Mouse (Mus musculus) thymus, postnatal 0 days (tissue): ENCODE results near the gene Tapbp. TPM values are rescaled to one million over a fixed set of nuclear protein-coding genes. Genes with fewer than 3 reads are reported as not detected.

Source experiments
- DNase-seq: peaks from one replicate; pipeline ENCODE4 v3.0.0-alpha.2; 2015; ENCODE audit warnings: low spot score
- polyA plus RNA-seq: library from polyadenylated mRNA; unstranded; fragments of >200 nt; fragmentation: Nextera tagmentation; extraction: Ambion mirVana; gene quantifications from 2 replicates; pipeline ENCODE4 v1.2.1, GENCODE M21; 2015

The Tapbp gene
- polyA plus RNA-seq, 1 experiment from 2014 or later: 140 TPM

GRCm38 (mm10) chr17:33920282-33921097 lies 4.8 kb downstream of the Tapbp start:
- DNase-seq: peak; percentile 87

GRCm38 (mm10) chr17:33921361-33921760 lies 5.7 kb downstream of the Tapbp start:
- no peak for DNase-seq

GRCm38 (mm10) chr17:33924577-33925283 lies 9.0 kb downstream of the Tapbp start:
- DNase-seq: peak; percentile 41

- no peak for DNase-seq
Measured at GRCm38 (mm10) chr17:33925406-33926116, 9.9 kb downstream of the Tapbp start.

DNA sequence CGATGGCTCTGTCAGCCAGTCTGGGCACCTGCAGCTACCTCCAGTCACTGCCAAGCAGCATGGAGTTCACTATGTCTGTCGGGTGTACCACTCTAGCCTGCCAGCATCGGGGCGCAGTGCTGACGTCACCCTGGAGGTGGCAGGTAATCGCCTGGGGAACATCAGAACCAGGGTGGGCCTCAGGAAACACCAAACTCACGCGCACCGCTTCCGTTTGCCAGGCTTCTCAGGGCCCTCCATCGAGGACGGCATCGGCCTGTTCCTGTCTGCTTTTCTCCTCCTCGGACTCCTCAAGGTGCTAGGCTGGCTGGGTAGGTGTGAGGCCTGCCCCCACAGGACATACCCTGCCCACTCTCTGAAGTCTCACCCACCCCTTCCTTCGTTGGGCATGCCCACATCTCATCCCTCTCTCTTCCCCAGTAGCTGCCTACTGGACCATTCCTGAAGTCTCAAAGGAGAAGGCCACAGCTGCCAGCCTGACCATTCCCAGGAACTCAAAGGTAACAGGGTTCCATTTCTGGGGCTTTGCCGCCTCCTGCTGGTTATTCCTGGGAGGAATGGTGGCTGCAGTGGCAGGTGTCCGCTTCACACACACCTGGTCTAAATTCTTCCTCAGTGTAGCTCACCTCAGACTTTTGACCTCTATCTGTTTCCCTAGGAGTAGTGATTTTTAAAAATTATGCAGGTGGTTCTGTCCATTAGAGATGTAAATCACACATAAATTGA lies 10.7 kb downstream of the Tapbp start:
- DNase-seq: peak; percentile 20

- DNase-seq: no peak
Measured at GRCm38 (mm10) chr17:33928251-33928947, 12.7 kb downstream of the Tapbp start.

DNA sequence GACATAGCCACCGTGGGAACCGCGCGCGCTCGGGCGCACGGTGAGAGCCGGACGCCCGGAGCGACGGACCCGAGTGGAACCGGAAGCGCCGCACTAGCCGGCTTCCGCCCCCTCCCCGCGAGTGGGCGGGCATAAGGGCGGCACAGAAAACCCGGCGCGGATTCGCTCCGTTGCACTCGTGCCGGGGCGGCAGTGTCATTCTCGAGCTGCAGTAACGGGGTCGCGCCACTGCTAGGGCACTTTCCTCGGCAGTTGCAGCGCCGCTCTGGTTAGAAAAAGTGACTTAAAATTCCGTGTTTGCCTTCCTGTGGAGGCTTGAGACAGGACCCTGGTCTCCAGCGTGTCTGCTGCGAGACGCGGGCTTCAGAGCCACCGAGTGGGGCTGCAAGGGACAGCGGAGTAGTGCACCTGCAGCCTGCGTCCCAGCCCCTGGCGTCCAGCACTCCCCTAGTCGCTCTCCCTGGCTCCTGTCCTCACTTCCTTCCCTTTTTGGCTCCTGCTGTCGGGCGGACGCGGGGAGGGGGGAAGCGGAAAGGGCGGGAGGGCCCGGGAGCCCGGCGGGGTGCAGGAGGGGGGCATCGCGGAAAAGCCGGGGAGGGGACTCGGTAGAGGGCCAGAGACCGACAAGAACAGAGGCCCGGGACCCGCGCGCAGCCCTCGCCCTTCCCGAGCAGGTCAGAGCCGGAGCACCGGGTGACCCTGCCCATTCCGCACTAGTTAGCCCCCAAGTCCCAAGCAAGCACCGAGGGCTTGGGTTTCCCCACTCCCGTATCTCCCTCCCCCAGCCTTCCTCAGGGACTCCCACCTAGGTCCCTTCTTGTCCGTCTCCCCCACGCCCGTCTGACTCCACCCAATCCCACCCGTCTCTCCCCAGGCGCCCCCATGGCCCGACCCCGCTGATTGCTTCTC lies 13.9 kb downstream of the Tapbp start, which contains the start of gene Rgl2:
TSS of gene Rgl2 (plus strand) at position 173 of the 909 bp plus-strand sequence.
- DNase-seq: peak; percentile 96

DNA sequence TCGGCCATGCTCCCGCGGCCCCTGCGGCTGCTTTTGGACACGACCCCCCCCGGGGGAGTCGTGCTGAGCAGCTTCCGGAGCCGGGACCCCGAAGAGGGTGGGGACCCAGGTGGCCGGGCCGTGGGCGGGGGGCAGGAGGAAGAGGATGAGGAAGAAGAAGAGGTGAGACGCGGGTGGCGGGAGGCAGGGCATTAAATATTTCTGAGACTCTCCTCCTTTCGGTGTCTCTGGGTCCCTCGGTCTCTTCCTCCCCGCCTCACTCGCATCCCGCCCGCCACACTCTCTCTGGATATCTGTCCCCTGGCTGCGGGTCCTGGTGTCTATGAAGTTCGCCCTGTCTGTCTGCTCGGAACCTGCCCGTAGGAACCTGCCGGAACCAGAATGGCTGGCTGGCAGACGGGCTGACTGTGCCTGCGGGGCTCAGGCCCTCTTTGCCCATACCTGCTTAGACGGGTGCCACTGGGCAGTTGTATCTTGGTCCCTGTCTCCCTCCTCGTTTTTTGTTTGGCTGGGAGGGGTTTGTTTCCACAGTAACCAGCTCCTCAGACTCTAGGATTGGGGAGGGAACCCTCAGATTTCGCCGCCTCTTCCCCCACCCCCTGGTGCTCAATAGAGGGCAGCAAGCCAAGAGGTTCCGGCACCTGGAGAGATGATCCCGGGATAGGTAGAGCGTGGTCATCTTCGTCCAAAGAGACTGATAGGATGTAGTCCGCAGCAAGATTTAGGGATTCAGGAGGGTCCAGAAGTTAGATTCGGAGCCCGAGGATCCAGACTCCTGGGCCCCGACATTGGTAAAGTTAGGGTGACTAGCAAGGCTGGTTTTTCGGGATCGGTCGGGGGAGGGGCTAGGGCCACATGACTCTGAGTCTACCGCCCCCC lies 14.8 kb downstream of the Tapbp start:
- DNase-seq: peak; percentile 54

DNA sequence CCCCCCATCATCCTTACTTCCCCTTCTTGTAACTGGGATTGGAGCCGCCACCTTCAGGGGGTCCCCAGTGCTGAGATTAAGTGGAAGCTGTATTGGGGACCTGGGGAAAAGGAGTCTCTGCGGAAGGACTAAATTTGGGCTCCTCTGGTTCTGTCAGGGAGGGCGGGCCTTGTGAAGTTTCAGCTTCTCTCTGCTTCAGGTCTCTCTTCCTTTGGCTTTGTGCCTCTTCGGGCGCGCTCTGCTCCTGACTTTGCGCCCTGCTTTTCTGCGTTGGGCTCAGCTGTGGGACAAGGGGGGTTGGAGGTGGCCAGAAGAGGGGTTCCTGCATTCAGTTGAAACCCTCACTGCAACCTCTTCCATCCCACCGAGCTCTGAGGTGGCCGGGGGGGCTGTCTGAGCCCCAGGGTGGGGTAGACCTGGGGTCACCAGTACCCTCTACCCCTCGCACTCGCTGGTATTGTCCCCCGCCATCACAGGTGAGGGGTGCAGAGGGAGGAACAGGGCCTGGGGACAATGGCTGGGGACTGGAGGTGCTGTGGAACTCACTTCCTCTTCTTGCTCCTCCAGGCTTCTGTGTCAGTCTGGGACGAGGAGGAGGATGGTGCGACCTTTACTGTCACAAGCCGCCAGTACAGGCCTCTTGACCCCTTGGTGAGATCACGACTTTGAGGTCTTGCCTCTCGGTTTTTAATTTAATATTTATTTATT lies 15.6 kb downstream of the Tapbp start:
- DNase-seq: no peak

DNA sequence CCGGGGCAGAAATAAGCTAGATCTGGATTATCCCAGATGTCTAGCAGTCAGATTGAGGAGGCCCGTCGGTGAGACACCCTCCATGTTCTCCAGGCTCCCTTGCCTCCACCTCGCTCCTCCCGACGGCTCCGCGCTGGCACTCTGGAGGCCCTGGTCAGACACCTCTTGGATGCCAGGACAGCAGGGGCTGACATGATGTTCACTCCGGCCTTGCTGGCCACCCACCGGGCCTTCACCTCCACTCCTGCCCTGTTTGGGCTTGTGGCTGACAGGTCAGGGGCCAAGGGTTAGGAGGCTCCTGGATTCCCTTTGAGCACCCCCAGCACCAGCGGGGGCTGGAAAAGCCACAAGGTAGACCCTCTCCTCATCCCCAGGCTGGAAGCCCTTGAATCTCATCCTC lies 16.2 kb downstream of the Tapbp start:
- DNase-seq: no peak

GRCm38 (mm10) chr17:33932448-33932847 lies 16.7 kb downstream of the Tapbp start:
- no peak for DNase-seq

GRCm38 (mm10) chr17:33932970-33933369 lies 17.3 kb downstream of the Tapbp start:
- no peak for DNase-seq

GRCm38 (mm10) chr17:33935422-33936055 lies 19.8 kb downstream of the Tapbp start:
- DNase-seq: no peak

- no peak for DNase-seq
Measured at GRCm38 (mm10) chr17:33936993-33937392, 21.3 kb downstream of the Tapbp start.

GRCm38 (mm10) chr17:33938783-33939182 lies 23.1 kb downstream of the Tapbp start:
- DNase-seq: no peak

- peak; percentile 92 for DNase-seq
Measured at GRCm38 (mm10) chr17:33940206-33940805, 24.6 kb downstream of the Tapbp start, which contains the start of the genes Pfdn6 and Wdr46. Gene Pfdn6 (minus strand): TSS chr17:33940343. Gene Wdr46 (plus strand): TSS chr17:33940660.

DNA sequence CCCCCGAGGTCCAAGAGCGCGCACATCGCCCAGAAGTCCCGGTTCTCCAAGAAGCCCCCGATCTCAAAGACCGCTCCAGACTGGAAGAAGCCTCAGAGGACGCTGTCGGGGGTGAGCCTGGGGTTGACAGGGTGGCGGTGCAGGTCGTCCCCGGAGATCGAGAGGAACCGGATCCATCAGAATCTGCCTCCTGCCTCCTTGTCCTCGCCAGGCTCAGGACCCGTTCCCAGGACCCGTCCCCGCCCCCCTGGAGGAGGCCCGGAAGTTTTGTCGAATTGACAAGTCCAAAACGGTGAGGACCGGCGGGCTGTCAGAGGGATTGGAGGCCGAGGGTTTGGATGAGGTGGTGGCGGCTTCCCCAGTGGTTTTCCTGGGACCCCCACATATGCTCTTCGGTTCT lies 25.3 kb downstream of the Tapbp start:
- DNase-seq: no peak
